Mouse (Mus musculus) liver, adult 2 months (tissue): Measurements from ENCODE around the gene Arpc2.

Source experiments
- CTCF ChIP-seq: fragments of 200-500 bp; IDR thresholded peaks from 2 replicates; pipeline ENCODE4 v1.5.1; 2011; ENCODE audit warnings: low read depth, low read length, control low read depth
- POLR2A ChIP-seq: fragments of 200-500 bp; IDR thresholded peaks from 2 replicates; pipeline ENCODE4 v1.6.1; 2011; ENCODE audit warnings: low read length, control low read depth; ENCODE audit not compliant: insufficient read depth; ENCODE audit errors: extremely low read depth

DNA sequence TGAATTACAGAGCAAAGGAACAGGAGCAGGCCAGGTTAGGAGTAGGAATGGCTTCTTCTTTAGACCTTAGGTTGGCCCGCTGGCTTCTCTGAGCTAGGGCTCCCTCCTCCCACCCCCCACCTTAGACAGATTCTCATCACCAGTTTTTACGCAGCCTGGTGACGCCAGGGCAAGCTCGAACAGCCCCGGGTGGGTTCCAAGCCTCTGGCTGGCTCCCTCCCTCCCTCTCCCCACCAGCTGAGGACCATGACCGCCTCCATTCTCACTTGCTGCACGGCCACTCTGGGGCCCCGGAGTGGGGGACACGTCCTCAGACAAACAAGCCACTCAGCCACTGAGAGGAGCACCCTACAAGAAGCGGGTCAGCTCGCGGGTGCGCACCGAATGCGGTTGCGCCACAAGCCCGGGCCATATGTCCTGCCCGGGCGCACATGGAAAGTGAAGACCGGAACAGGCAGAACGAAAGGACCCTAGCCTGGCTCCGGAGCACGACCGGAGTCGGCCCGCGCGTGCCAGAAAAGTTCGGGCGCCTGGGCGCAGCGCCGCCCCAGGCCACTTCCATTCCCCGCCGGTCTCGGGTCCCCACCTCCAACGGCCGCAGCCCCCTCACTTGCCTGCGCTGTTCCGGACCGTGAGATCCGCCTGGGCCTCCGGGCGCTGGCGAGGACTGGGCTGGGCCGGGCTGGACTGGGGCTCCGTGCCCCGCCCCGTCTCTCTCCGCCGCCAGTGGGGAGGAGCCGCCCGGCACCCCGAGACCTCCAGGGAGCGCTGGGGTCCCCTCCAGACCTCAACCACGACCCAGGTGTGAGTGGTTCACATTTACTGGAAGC is 67.8 kb downstream of the Arpc2 start:
- TF ChIP-seq POLR2A: peak; percentile 68; the same call in 1 of the 2 replicates
- no peak for TF ChIP-seq CTCF
